Mouse (Mus musculus): ENCODE measurements around the gene Tacr2.

Tacr2 gene

GRCm38 (mm10) chr10:62264299-62264698 lies 12.1 kb downstream of the Tacr2 start:
- no peak for TF ChIP-seq GATA4 (IDR thresholded peaks at IDR 0.05; ENCODE audit: insufficient replicate concordance, low read length)

- TF ChIP-seq GATA4 (IDR thresholded peaks at IDR 0.05; ENCODE audit: insufficient replicate concordance, low read length), result no peak
Measured at GRCm38 (mm10) chr10:62269278-62269677, 17.0 kb downstream of the Tacr2 start.

- TF ChIP-seq GATA4 (IDR thresholded peaks at IDR 0.05; ENCODE audit: insufficient replicate concordance, low read length), result no peak
Measured at GRCm38 (mm10) chr10:62275235-62275634, 23.0 kb downstream of the Tacr2 start.

- no peak for TF ChIP-seq GATA4 (IDR thresholded peaks at IDR 0.05; ENCODE audit: insufficient replicate concordance, low read length)
Measured at GRCm38 (mm10) chr10:62277499-62278293, 25.5 kb downstream of the Tacr2 start.

GRCm38 (mm10) chr10:62279066-62279465 lies 26.8 kb downstream of the Tacr2 start:
- TF ChIP-seq GATA4 (IDR thresholded peaks at IDR 0.05; ENCODE audit: insufficient replicate concordance, low read length), result no peak

- TF ChIP-seq GATA4 (IDR thresholded peaks at IDR 0.05; ENCODE audit: insufficient replicate concordance, low read length), result no peak
Measured at GRCm38 (mm10) chr10:62279671-62280070, 27.4 kb downstream of the Tacr2 start.

- no peak for TF ChIP-seq GATA4 (IDR thresholded peaks at IDR 0.05; ENCODE audit: insufficient replicate concordance, low read length)
Measured at GRCm38 (mm10) chr10:62282782-62283181, 30.5 kb downstream of the Tacr2 start.

GRCm38 (mm10) chr10:62283206-62283792 lies 31.1 kb downstream of the Tacr2 start:
- no peak for TF ChIP-seq GATA4 (IDR thresholded peaks at IDR 0.05; ENCODE audit: insufficient replicate concordance, low read length)

GRCm38 (mm10) chr10:62287460-62288124 lies 35.4 kb downstream of the Tacr2 start:
- no peak for TF ChIP-seq GATA4 (IDR thresholded peaks at IDR 0.05; ENCODE audit: insufficient replicate concordance, low read length)

GRCm38 (mm10) chr10:62294112-62294511 lies 41.9 kb downstream of the Tacr2 start:
- no peak for TF ChIP-seq GATA4 (IDR thresholded peaks at IDR 0.05; ENCODE audit: insufficient replicate concordance, low read length)

- no peak for TF ChIP-seq GATA4 (IDR thresholded peaks at IDR 0.05; ENCODE audit: insufficient replicate concordance, low read length)
Measured at GRCm38 (mm10) chr10:62296086-62296872, 44.0 kb downstream of the Tacr2 start.

GRCm38 (mm10) chr10:62300006-62300827 lies 48.0 kb downstream of the Tacr2 start:
- 0 out of 2 replicates have a peak, but pooled peaks have one; percentile 15 for TF ChIP-seq GATA4 (IDR thresholded peaks at IDR 0.05; ENCODE audit: insufficient replicate concordance, low read length)

- no peak for TF ChIP-seq GATA4 (IDR thresholded peaks at IDR 0.05; ENCODE audit: insufficient replicate concordance, low read length)
Measured at GRCm38 (mm10) chr10:62305090-62305489, 52.9 kb downstream of the Tacr2 start.

- TF ChIP-seq GATA4 (IDR thresholded peaks at IDR 0.05; ENCODE audit: insufficient replicate concordance, low read length), result no peak
Measured at GRCm38 (mm10) chr10:62306483-62306882, 54.2 kb downstream of the Tacr2 start.
